Mouse (Mus musculus): ENCODE results near the gene Slamf9.
A peak's percentile ranks its signal among the peaks of the same experiment; 100 is the strongest.

Slamf9 gene

DNA sequence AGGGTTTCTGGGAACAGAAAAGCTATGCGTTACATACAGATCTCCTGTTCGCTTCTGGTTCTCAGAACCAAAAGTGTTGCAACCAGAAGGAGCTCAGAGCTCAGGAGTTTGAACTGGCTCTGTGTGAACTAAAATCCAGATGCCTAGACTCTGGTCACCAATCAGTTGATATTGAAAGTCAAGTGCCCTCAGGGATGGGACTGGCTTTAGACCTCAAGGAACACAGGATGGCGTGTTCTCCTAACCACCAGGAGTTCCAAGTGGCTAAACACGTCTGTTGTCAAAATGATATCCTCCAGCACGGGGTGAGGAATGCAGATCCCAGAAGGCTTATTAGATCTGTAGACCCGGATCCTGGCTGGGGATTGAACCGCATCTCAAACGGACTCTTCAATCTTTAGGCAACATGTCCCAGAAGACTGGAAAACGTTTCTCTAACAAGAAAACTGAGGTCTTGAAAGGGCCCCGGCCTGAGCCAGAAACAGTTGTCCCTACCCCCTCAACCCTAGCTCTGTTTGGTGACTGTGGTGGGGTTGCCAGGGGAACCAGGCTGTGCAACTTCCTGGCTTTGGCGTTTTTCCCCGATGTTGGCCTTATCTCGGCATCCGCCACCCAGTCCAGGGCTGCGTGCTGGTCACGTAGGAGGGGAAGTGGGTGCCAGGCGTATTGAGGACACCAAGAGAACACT, 38.5 kb downstream of the Slamf9 start:
- DNase-seq (ENCODE audit: low read depth, low spot score), result no peak

DNA sequence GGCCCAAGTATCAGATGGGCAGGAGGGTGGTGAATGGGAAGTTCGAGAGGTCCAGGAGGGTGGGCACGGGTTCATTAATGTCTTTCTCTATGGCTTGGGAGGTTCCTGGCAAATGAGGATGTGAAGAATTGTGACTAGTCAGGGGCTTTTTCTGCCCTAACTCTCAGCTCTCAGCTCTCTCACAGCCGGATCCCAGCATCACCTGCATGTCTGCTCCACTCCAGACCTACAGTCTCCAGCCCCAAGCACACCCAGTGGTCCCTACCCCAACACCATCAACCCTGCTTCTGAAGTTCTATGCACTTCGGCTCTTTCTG, 39.0 kb downstream of the Slamf9 start:
- DNase-seq (ENCODE audit: low read depth, low spot score), result no peak

DNA sequence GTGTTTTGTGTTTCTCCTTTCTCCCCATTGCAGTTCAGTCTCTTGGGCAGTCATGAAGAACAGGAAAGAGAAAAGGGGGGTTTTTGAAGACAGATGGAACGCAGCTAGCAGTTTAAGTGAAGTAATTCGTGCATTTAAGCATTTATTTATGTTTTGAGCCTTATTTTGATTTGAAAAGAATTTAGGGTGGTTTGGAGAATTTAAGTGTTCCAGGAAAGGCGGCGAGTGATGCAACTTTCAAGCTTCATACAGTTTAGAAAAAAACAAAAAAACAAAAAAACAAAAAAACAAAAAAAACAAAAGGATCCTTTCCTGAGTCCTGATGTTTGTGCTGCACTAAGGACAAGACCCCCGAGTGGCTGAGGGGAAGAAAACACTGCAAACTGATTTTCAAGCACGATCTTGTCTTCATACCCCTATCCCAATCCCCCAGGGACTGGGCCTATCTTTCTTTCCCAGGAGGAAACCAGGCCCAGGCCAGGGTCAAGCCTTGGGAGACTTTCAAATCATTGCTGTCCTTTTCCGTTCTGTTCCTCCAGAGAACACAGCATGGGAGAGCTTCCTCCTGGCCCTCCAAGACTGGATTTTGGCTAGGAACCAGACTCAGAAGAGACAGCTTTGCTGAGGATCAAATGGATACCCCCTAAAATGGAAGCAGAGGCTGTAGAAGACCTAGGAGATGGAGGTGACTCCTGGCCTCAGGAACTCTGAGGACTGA, 39.6 kb downstream of the Slamf9 start:
- DNase-seq (ENCODE audit: low read depth, low spot score), result no peak

DNA sequence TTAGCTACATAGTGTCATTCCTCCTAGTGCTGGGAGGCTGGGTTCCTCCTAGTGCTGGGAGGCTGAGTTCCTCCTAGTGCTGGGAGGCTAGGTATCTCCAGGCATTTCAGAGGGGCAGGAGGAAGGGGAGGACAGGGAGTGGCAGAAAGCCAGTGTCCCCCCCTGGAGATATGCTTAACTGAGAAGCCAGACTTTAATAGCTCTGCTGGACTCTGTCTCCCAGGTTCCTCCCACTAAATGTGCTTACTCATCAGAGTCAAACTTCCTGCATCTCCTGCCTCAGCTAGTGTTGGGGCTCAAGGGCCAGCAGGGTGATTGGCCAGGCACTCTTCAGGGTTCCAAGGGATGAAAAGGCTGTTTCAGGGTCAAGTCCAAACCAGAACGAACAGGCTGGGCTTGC, 40.2 kb downstream of the Slamf9 start:
- DNase-seq (ENCODE audit: low read depth, low spot score), result peak; percentile 47

- DNase-seq (ENCODE audit: low read depth, low spot score), result no peak
Observed at GRCm38 (mm10) chr1:172518013-172518412, 42.9 kb downstream of the Slamf9 start.

- peak; percentile 57 for DNase-seq (ENCODE audit: low read depth, low spot score)
Observed at GRCm38 (mm10) chr1:172519644-172520043, 44.5 kb downstream of the Slamf9 start.

DNA sequence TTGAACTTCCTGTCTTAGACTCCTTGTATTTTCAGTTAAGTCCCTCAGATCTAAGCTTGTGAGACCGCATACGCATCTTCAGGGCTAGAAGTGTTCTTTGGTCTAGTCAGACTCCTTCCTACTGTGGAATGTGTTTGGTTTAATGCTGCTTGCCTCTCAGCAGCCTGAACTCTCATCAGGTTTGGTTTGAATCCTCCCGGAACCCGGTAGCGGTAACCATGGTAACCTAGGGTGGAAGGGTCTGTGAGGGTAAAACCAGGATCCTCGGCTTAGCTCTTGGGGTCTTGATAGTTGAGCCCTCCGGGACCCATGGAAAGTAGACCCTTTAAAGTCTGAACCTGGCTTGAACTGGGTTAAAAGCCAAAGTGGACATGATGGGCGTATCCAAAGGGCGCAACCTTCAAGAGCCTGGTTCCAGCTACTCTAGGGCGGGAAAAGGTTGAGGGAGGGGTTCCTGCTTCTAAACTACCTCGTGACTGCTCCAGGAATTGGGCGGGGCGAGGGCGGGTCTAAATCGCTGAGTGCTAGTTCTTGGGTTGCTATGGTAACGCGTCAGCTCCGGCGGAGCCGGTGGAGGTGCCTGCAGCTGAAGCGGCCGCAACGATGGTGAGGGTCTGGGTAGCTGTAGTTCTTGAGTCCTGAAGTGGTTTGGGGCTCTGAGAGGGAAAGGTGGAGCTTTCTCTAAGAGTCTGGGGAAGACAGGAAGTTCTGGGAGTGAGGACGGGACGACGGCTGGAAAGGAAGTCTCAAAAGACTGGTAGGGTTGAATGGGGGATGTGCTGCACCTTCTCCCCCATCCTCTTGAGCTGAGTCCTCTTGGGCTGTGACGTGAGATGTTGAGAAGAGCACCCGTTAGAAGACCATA, 45.6 kb downstream of the Slamf9 start, which contains the start of gene Cfap45:
Gene Cfap45, plus strand, starts transcription at position 226 of the 865 bp plus-strand sequence.
- DNase-seq (ENCODE audit: low read depth, low spot score), result no peak

DNA sequence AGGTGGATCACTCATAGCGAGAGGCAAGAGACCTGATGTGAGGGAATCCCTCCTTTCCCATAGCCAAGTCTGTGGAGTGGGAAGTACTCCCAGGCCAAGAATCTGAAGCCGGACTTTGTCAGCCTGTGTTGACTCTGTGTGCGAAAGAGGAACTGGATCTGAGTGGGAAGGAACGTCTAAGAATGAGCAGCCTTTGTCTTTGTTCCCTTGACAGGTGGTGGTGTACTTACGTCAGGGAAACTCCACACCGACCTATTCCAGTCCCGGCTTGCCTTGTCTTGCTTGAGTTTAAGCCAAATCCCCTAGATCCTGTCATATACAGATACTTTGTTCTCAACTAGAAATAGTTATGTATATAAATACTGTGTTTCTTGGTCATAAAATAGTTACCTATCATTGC, 47.4 kb downstream of the Slamf9 start:
- DNase-seq (ENCODE audit: low read depth, low spot score), result no peak

- DNase-seq (ENCODE audit: low read depth, low spot score), result no peak
Observed at GRCm38 (mm10) chr1:172523699-172524101, 48.5 kb downstream of the Slamf9 start.

DNA sequence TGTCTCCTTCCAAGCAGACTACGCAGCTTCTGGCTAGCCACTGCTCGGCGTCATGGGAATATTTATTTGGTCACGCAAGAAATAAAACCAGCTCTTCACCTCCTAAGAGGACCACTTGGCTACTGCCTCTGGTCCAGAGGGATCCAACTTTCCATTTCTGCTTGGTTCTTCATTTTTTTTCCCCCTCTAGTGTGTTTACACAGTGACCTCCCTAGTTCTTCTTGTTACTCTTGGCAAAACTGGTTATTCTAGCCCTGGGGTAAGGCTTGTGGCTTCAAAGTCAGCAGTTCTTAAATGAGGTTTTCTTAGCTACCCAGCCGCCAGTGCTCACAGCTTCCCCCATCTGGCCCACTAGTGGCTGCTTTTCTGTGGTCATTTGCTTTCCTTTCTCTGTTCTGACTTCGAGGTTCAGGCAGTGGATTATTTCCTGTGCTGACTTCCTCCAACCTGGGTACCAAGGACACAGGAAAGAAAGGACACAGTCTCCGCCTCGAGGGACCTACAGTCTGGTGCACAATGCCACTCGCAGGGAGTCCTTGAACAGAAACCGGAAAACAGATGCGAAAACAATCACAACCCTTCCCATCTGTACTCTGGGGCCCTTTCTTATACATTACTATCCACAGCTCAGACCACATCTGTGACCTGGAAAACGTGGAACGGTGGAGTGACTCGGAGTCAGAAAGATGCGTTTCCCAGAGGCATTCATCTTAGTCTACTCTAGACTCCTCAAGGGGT, 50.0 kb downstream of the Slamf9 start:
- DNase-seq (ENCODE audit: low read depth, low spot score), result no peak

DNA sequence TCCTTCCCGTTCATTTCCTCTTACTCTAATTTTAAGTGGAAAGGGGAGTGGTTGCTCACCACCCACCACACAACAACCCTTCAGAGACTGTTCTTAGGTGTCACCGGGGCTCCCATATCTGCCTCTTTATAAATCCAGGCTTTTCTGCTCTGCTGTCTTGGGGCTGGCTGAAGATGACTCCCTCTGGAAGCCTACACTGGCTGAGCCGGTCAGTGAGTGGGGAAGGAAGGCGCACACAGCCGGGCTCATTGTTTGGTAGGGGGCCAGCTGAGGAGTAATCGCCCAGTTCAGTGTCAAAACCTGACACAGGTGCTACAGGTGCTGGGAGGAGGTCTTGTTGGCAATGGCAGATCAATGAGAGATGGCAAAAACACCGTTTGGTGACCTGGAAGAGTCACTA, 50.8 kb downstream of the Slamf9 start:
- DNase-seq (ENCODE audit: low read depth, low spot score), result no peak

DNA sequence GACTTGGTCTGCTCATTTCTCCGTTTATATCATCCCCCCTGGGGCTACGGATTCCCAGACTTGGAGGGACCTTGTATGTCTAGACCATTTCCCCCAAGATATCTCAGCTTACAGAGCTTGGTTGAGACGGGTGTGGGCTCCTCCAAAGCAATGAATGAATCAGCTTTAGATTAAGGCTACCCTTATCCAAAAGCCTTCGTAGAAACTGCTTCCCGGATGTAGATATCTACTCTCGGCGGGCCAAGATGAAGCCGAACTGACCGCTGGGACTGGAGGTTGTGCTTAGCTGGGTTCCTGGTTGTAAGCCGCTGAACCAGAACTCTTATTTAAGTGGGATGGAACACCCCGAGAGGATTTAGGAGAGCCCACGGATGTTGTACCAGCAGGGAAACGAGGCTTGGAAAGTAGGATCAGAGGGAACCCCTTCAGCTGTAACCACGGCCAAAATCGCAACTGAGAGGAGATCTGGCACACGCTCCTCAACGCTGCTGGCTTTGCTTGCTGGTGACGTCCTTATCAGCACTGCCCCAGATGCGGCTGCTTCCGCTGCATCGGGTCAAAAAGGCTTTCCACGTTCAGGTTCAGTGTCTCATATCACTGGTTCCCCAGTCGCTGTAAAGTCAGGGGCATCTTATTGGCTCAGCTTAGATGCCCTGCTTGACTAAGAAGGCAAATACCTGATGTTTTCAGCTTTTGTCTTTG, 51.4 kb downstream of the Slamf9 start:
- no peak for DNase-seq (ENCODE audit: low read depth, low spot score)

GRCm38 (mm10) chr1:172527431-172527830, 52.3 kb downstream of the Slamf9 start:
- no peak for DNase-seq (ENCODE audit: low read depth, low spot score)
